Mouse (Mus musculus): ENCODE results near the gene Flnb. TPM values are rescaled to one million over a fixed set of nuclear protein-coding genes. Genes with fewer than 3 reads are reported as not detected.

The Flnb gene
- 12.9 and 16.5 TPM in 2 replicates for polyA plus RNA-seq (2014; fragmentation: Nextera tagmentation; extraction: Ambion mirVana)

DNA sequence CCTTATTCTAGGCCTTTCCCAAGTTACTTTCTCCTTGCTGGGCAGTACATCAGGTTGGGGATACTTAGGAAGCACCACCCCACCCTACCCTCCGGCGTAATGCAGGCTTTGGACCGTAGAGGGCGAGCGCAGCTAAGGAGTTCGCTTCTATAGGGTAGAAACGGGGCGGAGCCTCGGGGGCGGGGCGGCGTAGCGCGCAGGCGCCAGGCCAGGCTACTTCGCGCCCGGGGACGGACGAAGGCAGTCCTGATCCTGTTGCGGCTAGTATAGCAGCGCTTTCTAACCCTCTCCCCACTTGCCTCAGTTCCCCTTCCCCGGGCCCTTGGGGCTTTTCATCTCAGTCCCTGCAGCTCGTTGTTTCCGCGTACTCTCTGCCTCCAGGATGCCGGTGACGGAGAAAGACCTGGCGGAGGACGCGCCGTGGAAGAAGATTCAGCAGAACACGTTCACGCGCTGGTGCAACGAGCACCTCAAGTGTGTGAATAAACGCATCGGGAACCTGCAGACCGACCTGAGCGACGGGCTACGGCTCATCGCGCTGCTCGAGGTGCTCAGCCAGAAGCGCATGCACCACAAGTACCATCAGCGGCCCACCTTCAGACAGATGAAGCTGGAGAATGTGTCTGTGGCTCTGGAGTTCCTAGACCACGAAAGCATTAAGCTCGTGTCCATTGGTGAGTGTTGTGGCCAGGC lies at the start of gene Flnb:
Gene Flnb (plus strand): TSS at position 188 of the 693 bp plus-strand sequence.
- Histone ChIP-seq H3K27me3 (ENCODE audit: control insufficient read depth, insufficient read depth, low read length) (no peaks in the 10 kb centered on the region), H3K27ac (ENCODE audit: low read depth, low read length) (no peak within 1 kb of the TSS), H3K9ac (ENCODE audit: low read depth, low read length) (peak within 1 kb of the TSS; percentile 73), H3K36me3 (ENCODE audit: control insufficient read depth, insufficient read depth, low read length) (no peaks in the 10 kb centered on the region), H3K4me3 (ENCODE audit: low read depth, low read length) (peak within 1 kb of the TSS; percentile 66), H3K4me1 (replicated peaks; ENCODE audit: control insufficient read depth, insufficient read depth, low read length) (peaks cover 4% of the 10 kb centered on the region; the same call in 1 of the 2 replicates), H3K9me3 (ENCODE audit: control insufficient read depth, low read length) (no peaks in the 10 kb centered on the region), H3K4me2 (replicated peaks; ENCODE audit: low read depth, low read length) (peak within 1 kb of the TSS; percentile 92)
- ATAC-seq (ENCODE audit: low FRiP score), result peak; percentile 98
- peak; percentile 99 for DNase-seq (ENCODE audit: low spot score)
- WGBS, result under 1% methylated on average over 49 of the region's 49 CpGs

DNA sequence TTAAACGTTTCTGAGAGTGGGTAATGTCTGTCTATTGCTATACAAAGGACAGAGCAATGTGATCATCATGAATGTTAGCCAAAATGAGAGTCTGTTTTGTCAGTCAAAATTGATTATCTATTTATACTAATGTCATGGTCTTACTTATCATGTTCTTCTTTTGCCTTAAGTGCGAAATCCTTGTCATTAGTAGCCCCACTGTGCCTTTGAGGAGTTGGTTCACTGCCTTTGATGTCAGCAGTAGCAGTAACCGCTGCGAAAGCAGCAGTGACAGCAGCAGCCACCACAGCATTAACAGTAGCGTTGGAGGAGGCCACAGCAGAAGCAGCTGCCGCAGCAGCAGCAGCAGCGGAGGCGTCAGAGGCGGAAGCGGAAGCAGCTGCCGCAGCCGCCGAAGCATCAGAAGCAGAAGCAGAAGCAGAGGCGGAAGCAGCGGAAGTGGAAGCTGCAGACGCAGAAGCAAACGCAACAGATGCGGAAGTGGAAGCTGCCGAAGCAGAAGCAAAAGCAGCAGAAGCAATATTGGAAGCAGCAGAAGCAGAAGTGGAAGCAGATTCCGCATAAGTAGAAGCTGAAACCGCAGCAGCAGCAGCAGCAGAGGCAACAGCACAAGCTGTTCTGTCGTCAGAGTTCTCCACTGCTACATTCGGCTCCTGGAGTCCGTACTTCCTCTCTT lies 43.9 kb upstream of the Flnb start:
- ATAC-seq (ENCODE audit: low FRiP score), result peak; percentile 78
- H3K4me3 ChIP-seq (ENCODE audit: low read depth, low read length), result peak overlapping the region; percentile 35
- H3K9ac ChIP-seq (ENCODE audit: low read depth, low read length), result peak overlapping the region; percentile 43; the same call in 1 of the 2 replicates
- WGBS, result 45% methylated on average over 24 of the region's 24 CpGs
- no peak overlapping the region for H3K27ac ChIP-seq (ENCODE audit: low read depth, low read length)
- H3K4me2 ChIP-seq (replicated peaks; ENCODE audit: low read depth, low read length), result peak overlapping the region; percentile 40
- peak; percentile 69 for DNase-seq (ENCODE audit: low spot score)
- H3K36me3 ChIP-seq (ENCODE audit: control insufficient read depth, insufficient read depth, low read length), result no peaks in the 10 kb centered on the region
- H3K9me3 ChIP-seq (ENCODE audit: control insufficient read depth, low read length), result no peaks in the 10 kb centered on the region
- no peaks in the 10 kb centered on the region for H3K4me1 ChIP-seq (replicated peaks; ENCODE audit: control insufficient read depth, insufficient read depth, low read length)
- H3K27me3 ChIP-seq (ENCODE audit: control insufficient read depth, insufficient read depth, low read length), result no peaks in the 10 kb centered on the region

DNA sequence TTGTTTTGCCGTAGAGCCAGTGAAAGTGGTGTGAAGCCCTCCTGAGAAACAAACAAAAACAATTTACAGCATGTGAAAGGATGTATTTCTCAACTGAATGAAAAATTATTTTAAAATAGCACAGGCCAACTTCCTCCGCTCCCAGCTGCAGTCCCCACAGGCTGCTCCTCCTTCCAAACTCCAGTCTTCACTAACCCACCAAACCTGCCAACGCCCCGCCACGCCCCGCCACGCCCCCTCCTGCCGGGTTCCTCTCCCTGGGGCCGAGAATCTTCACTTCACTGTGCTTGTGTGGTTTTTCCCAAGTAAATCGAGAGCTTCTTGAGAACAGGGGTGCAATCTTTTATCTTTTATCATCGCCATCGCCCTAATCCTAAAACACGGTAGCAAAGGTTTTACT lies 31.7 kb upstream of the Flnb start:
- H3K36me3 ChIP-seq (ENCODE audit: control insufficient read depth, insufficient read depth, low read length), result no peaks in the 10 kb centered on the region
- H3K4me2 ChIP-seq (replicated peaks; ENCODE audit: low read depth, low read length), result no peak overlapping the region
- H3K27ac ChIP-seq (ENCODE audit: low read depth, low read length), result no peak overlapping the region
- whole genome bisulfite sequencing, result 40% methylated on average over 13 of the region's 13 CpGs
- DNase-seq (ENCODE audit: low spot score), result no peak
- no peak overlapping the region for H3K9ac ChIP-seq (ENCODE audit: low read depth, low read length)
- no peaks in the 10 kb centered on the region for H3K27me3 ChIP-seq (ENCODE audit: control insufficient read depth, insufficient read depth, low read length)
- H3K4me3 ChIP-seq (ENCODE audit: low read depth, low read length), result no peak overlapping the region
- H3K4me1 ChIP-seq (replicated peaks; ENCODE audit: control insufficient read depth, insufficient read depth, low read length), result no peaks in the 10 kb centered on the region
- ATAC-seq (ENCODE audit: low FRiP score), result no peak
- no peaks in the 10 kb centered on the region for H3K9me3 ChIP-seq (ENCODE audit: control insufficient read depth, low read length)

DNA sequence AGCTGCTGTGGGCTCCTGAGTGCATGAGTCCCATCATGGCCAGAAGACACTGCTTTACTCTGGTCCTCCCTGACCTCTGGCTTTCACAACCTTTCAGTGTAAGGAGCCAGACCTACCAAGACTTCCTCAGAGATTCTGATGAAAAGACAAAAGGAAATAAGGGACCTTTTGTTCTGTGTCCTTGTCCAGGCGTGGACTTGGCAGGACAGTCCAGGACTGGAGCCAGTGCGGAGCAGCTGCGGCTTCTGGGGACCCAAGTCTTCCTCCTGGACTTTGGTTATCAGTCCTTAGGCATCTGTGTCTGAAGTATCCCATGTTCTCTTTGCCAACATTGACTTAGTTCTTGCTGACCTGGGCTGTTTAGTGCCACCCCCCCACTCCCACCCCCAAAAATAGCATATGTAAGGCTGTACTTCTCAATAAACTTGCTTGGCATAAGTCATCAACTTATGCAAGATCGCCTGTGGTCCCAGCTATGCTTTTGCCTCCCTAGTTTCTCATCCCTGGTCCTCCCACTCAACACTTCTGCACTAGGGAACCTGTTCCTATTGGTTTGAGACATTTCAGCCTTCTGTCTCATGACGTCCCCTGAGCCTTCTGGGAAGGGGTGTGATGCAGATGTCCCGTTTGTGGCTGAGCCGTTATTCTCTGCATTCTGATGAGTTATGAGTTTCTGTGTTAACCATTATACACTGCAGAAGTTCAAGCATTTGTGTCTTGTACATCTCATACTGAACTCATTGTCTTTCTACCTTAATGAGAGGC lies 28.3 kb upstream of the Flnb start:
- Histone ChIP-seq H3K36me3 (ENCODE audit: control insufficient read depth, insufficient read depth, low read length) (no peaks in the 10 kb centered on the region), H3K4me1 (replicated peaks; ENCODE audit: control insufficient read depth, insufficient read depth, low read length) (peaks cover 2% of the 10 kb centered on the region; the same call in 1 of the 2 replicates), H3K9ac (ENCODE audit: low read depth, low read length) (no peak overlapping the region), H3K4me2 (replicated peaks; ENCODE audit: low read depth, low read length) (no peak overlapping the region), H3K27me3 (ENCODE audit: control insufficient read depth, insufficient read depth, low read length) (0 out of 2 replicates have a peak, but pooled peaks cover 3% of the 10 kb centered on the region), H3K27ac (ENCODE audit: low read depth, low read length) (no peak overlapping the region), H3K9me3 (ENCODE audit: control insufficient read depth, low read length) (no peaks in the 10 kb centered on the region), H3K4me3 (ENCODE audit: low read depth, low read length) (no peak overlapping the region)
- DNase-seq (ENCODE audit: low spot score) (no peak), ATAC-seq (ENCODE audit: low FRiP score) (no peak)
- 79% methylated on average over 7 of the region's 7 CpGs for WGBS

DNA sequence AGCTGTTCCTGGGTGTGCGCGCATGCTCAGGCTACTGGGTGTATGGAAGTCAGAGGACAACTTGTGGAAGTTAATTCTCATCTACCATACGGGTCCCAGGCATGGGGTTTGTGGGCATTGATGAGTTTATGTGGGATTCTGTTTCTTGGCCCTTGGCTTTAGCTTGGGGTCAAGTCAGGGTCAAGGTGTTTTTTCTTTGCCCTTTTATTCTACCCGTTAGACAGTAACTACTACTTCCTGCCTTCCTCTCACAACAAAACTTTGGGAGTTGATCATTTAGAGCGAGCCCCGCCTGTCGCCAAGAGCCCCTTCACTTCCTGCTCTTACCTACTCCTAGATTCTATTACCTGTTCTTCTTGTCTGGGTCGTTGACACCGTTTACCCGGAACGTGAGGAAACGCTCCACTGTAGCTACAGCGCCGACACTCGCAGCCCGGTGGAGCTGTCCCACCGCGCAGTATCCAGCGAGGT lies 26.7 kb upstream of the Flnb start:
- Histone ChIP-seq H3K9me3 (ENCODE audit: control insufficient read depth, low read length) (no peaks in the 10 kb centered on the region), H3K27me3 (ENCODE audit: control insufficient read depth, insufficient read depth, low read length) (0 out of 2 replicates have a peak, but pooled peaks cover 3% of the 10 kb centered on the region), H3K4me3 (ENCODE audit: low read depth, low read length) (peak overlapping the region; percentile 31), H3K9ac (ENCODE audit: low read depth, low read length) (0 out of 2 replicates have a peak overlapping the region, but pooled peaks have one; percentile 27), H3K4me2 (replicated peaks; ENCODE audit: low read depth, low read length) (peak overlapping the region; percentile 87), H3K4me1 (replicated peaks; ENCODE audit: control insufficient read depth, insufficient read depth, low read length) (peaks cover 2% of the 10 kb centered on the region; the same call in 1 of the 2 replicates), H3K36me3 (ENCODE audit: control insufficient read depth, insufficient read depth, low read length) (no peaks in the 10 kb centered on the region), H3K27ac (ENCODE audit: low read depth, low read length) (no peak overlapping the region)
- peak; percentile 17; the same call in 1 of the 2 replicates for ATAC-seq (ENCODE audit: low FRiP score)
- WGBS, result 15% methylated on average over 19 of the region's 19 CpGs
- no peak for DNase-seq (ENCODE audit: low spot score)

DNA sequence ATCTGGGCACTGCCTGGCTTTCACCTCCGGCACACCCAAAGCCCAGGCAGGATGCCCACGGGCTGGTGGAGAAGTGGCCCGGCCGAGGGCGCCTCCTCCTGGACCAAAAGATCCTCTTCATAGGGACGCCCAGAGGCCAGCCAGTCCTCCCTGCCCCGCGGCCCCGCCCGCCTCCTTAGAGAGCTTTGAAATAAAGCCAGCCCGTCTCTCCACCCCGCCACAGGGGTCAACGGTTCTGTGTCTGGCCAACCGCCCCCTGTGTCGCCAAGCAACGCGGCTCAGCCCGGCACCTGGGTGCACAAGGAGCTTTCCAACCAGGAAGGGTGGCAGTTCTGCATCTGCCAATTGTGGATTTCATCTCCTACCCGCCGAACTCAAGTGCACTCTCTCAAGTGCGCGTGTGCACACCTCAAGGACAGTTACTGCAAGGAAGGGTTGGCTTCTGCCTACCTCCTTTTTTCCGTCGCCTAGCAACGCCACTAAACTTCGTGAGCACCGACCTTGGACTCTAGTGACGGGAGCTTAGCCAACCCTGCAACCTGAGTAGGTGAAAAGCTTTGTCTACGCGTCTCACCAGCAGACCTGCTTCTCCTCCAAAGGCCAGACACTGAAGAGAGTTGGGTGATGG lies 26.1 kb upstream of the Flnb start, which contains the start of gene Gm26661:
Gene Gm26661 (plus strand): TSS at position 56 of the 628 bp plus-strand sequence.
- Histone ChIP-seq H3K9me3 (ENCODE audit: control insufficient read depth, low read length) (no peaks in the 10 kb centered on the region), H3K27me3 (ENCODE audit: control insufficient read depth, insufficient read depth, low read length) (0 out of 2 replicates have a peak, but pooled peaks cover 3% of the 10 kb centered on the region), H3K4me1 (replicated peaks; ENCODE audit: control insufficient read depth, insufficient read depth, low read length) (peaks cover 2% of the 10 kb centered on the region; the same call in 1 of the 2 replicates), H3K36me3 (ENCODE audit: control insufficient read depth, insufficient read depth, low read length) (no peaks in the 10 kb centered on the region), H3K4me2 (replicated peaks; ENCODE audit: low read depth, low read length) (peak within 1 kb of the TSS; percentile 87), H3K27ac (ENCODE audit: low read depth, low read length) (no peak within 1 kb of the TSS), H3K9ac (ENCODE audit: low read depth, low read length) (0 out of 2 replicates have a peak within 1 kb of the TSS, but pooled peaks have one; percentile 27), H3K4me3 (ENCODE audit: low read depth, low read length) (peak within 1 kb of the TSS; percentile 31)
- DNase-seq (ENCODE audit: low spot score) (peak; percentile 74), ATAC-seq (ENCODE audit: low FRiP score) (peak; percentile 90)
- WGBS, result 2% methylated on average over 30 of the region's 30 CpGs

DNA sequence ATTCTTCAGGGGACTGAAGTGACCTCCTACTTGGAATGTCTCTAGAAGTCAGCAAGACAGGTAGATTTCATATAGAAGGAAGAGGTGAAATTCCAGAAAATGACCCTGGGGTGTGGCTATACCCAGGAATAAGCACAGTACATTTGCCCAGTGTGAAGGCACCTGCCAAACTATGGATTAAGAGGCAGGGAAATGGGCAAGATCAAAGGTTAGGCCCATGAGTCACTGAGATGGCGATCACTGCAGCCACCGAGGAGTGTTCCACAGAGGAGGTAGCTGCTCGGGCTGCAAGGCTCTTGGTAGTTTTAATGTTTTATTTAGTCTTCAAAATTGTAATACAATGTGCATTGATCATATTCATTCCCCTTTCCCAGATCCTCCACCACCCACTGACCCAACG lies 21.8 kb upstream of the Flnb start:
- H3K4me2 ChIP-seq (replicated peaks; ENCODE audit: low read depth, low read length), result no peak overlapping the region
- H3K27me3 ChIP-seq (ENCODE audit: control insufficient read depth, insufficient read depth, low read length), result 0 out of 2 replicates have a peak, but pooled peaks cover 3% of the 10 kb centered on the region
- no peaks in the 10 kb centered on the region for H3K36me3 ChIP-seq (ENCODE audit: control insufficient read depth, insufficient read depth, low read length)
- no peak overlapping the region for H3K4me3 ChIP-seq (ENCODE audit: low read depth, low read length)
- no peak for ATAC-seq (ENCODE audit: low FRiP score)
- no peak overlapping the region for H3K27ac ChIP-seq (ENCODE audit: low read depth, low read length)
- DNase-seq (ENCODE audit: low spot score), result no peak
- no peak overlapping the region for H3K9ac ChIP-seq (ENCODE audit: low read depth, low read length)
- 75% methylated on average over 4 of the region's 4 CpGs for WGBS
- peaks cover 2% of the 10 kb centered on the region; the same call in 1 of the 2 replicates for H3K4me1 ChIP-seq (replicated peaks; ENCODE audit: control insufficient read depth, insufficient read depth, low read length)
- no peaks in the 10 kb centered on the region for H3K9me3 ChIP-seq (ENCODE audit: control insufficient read depth, low read length)

DNA sequence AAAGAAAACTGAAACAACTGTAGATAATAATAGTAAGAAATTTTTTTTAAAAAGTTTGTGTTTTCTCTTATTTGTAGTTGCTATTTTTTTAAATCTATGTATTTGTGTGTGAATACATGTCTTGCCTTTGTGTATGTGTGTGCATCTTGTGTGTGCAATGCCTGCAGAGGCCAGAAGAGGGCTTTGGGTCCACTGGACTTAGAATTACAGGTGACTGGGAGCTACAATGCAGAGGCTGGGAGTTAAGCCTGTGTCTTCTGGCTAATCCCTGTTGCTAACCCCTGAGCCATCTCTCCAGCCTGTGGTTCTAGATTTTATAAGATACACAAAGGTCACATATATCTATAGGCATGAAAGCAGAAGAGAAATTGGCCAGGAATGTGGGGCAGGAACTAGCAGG lies 17.1 kb upstream of the Flnb start:
- H3K4me3 ChIP-seq (ENCODE audit: low read depth, low read length), result no peak overlapping the region
- no peak overlapping the region for H3K27ac ChIP-seq (ENCODE audit: low read depth, low read length)
- ATAC-seq (ENCODE audit: low FRiP score), result no peak
- no peaks in the 10 kb centered on the region for H3K4me1 ChIP-seq (replicated peaks; ENCODE audit: control insufficient read depth, insufficient read depth, low read length)
- no peak for DNase-seq (ENCODE audit: low spot score)
- no peaks in the 10 kb centered on the region for H3K36me3 ChIP-seq (ENCODE audit: control insufficient read depth, insufficient read depth, low read length)
- H3K27me3 ChIP-seq (ENCODE audit: control insufficient read depth, insufficient read depth, low read length), result no peaks in the 10 kb centered on the region
- no peak overlapping the region for H3K9ac ChIP-seq (ENCODE audit: low read depth, low read length)
- H3K9me3 ChIP-seq (ENCODE audit: control insufficient read depth, low read length), result no peaks in the 10 kb centered on the region
- H3K4me2 ChIP-seq (replicated peaks; ENCODE audit: low read depth, low read length), result no peak overlapping the region
